Mouse (Mus musculus): ENCODE data around the gene Foxn3.
"Not testable (repeated sequence)": the region's sequence is repeated elsewhere in the genome, so short reads cannot be mapped to it uniquely, and the experiment has no call there.

Foxn3 gene

DNA sequence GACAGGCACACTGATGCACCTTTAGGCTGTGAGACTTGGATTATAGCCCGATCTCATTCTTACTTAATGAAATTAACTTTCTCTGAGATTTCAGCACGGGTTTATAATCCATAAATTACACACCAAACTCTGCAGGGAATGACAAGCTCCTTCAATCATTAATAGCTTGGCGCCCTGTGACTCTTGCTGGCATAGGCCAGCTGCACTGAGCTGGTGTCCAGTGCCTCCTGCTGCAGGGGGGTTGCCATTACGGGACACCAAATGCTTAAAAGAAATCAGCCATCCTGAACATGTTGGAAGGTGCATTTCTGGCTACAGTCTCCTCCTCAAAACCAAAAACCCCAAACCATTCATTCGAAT is 364.3 kb downstream of the Foxn3 start:
- no peak for DNase-seq (ENCODE audit: inconsistent age in 2 of 2, low spot score in 1 of 2)

DNA sequence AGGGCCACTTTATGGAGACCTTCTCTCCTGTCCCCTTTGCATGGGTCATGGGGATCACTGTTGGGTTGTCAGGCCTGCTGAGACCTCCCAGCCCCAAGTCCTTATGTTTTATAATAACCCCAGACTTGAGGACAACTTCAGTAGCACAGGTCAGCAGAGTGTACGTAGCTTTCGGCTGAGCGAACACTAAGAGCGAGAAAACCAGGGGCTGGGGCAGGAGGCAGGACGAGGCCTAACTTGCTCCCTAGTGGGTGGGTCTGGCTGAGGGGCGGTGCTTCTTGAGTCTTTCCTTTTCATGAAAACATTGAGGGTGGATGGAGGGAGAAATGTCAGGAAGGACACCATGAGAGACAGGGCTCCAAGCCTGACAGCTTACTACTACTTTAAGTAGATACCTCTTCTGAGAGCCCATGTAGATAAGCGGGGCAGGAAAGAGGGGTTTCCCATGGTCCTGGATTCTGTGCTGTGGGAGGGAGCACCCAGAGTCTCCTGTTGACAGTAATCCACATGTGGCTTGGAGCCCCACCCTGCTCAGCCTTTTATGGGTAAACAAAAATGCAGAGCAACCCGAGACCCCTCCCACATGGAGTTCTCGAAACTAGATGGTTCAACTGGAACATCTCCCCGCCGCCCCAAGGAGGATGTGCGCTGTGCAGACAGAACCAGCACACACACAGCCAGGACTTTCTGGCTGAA is 364.8 kb downstream of the Foxn3 start:
- no peak for DNase-seq (ENCODE audit: inconsistent age in 2 of 2, low spot score in 1 of 2)

DNA sequence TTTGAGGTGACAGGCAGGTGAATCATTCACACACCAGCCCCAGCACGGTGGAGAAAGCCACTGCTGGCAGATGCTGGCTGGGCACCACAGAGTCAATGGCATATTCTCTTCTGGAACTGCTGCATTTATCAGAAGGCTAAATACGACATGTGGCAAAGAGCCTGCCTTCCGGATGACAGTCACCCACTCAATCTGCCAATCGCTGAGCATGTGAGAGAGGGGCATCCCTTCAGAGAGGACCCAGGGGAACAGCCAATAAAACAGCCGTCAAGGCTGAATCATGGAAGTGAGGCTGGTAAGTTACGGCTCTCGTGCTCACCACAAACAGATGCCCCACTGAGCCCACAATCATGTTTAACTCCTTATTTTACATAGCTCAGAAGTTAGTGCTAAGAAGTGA is 366.4 kb downstream of the Foxn3 start:
- no peak for DNase-seq (ENCODE audit: inconsistent age in 2 of 2, low spot score in 1 of 2)

DNA sequence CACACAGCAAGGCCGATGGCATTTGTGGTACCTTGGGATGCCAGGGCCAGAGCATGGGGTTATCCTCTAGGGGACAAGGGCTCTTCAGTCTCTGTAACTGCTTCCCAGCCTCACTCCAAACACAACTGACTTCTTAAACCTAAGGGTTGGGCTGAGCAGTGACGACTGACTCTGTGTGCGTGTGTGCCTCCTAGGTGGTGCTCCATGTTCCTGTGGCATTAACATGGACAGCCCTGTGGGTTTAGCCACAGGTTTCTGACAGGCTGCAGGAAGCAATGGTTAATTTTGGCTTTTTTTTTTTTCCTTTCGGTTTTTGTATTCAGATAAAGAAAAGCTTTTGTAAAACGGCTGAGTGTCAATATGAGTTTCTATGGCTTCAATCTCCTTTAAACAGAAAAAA is 367.7 kb downstream of the Foxn3 start:
- no peak for DNase-seq (ENCODE audit: inconsistent age in 2 of 2, low spot score in 1 of 2)

DNA sequence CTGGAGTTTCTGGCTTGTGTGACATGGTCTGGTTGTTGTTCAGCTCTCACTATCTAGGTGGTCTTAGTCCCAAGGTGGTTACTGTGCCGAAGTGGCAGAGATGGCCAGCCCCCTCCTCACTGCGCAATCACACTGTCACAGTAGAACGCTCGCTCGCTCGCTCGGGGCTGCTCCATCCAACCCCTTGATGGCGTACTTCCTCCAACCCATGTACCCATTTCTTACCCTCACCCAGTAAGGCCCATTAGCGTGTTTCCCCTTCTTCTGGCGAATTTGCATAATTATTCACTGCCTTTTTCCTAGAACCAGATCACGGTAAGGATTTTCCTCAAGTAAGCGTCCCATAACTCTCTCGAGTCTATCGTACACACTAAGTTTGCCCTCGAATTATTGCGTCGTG is 369.3 kb downstream of the Foxn3 start:
- DNase-seq (ENCODE audit: inconsistent age in 2 of 2, low spot score in 1 of 2): not testable (repeated sequence)

DNA sequence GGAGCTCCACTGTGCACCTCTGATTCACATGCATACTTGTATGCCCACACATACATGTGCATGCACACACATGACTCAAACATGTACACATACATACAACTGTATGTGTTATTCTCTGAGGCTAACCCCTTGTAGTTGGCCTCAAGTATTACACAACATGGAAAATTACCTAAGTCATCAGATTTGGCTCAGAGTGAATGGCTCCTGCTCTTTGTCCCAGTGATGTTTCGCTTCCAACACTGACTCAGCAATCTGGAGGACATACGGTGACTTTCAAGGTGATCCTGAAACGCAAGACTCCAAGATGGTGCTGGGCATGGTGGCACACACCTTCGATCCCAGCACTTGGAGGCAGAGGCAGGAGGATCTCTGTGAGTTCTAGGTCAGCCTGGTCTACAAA is 375.7 kb downstream of the Foxn3 start:
- peak in 1 of 2 experiments; percentile 77 for DNase-seq (ENCODE audit: inconsistent age in 2 of 2, low spot score in 1 of 2)

DNA sequence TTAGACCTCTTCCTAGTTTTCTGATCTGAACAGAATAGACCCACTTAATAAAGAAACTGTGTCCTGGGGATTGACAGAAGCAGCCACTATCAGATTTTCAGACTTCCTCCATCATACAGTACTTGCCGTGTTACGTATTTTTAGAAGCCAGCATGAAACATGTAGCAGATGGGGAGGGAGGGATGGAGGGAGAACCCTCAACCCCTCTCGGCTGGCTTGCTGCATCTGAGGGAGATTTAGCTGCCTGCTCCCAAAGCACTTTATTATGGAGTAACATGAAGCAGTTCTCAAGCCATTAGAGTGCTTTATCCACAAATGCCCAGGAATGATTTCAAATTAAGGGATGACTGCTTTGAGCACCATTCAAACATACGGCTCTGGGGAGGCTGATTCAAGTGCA is 377.1 kb downstream of the Foxn3 start:
- DNase-seq (ENCODE audit: inconsistent age in 2 of 2, low spot score in 1 of 2): no peak

DNA sequence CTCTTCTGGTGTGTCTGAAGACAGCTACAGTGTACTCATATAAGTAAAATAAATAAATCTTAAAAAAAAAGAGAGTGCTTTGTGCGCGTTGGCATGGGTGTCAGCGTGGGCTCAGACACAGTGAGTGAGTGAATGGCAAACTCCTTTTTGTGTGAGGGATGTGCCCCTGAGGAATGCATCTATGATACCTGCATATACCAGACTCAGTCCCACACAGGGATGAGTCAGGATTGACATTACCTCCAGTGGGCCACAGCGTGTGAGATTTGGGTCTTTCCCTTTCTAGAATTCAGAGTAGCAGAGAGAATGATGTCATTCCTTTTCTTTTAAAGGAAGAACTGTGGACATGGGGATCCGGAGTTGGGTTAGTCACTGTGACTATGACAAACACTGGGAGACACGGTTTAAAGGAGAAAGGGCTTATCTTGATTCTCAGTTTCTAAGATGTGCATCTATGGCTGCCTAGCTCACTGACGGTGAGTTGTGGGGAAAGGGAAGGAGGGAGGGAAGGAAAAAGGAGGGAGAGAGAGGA is 380.1 kb downstream of the Foxn3 start:
- DNase-seq (ENCODE audit: inconsistent age in 2 of 2, low spot score in 1 of 2): no peak

DNA sequence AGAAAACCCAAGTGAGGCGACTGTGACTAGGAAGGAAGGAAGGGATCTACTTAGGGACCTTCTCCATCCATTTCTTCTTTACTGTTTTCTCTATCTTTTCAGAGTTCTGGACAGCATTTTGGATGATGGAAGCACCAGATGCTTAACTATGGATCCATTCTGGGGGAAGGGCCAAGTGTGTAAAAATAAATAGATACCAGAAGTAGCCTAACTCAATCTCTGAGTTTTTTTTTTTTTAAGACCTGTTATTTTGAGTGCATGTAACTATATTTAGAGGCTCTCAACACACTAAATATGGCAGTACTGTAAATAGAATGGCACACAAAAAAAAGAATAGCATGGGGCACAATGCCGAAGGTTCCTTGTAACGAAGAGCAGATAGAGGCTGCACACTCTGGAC is 381.0 kb downstream of the Foxn3 start:
- DNase-seq (ENCODE audit: inconsistent age in 2 of 2, low spot score in 1 of 2): no peak

DNA sequence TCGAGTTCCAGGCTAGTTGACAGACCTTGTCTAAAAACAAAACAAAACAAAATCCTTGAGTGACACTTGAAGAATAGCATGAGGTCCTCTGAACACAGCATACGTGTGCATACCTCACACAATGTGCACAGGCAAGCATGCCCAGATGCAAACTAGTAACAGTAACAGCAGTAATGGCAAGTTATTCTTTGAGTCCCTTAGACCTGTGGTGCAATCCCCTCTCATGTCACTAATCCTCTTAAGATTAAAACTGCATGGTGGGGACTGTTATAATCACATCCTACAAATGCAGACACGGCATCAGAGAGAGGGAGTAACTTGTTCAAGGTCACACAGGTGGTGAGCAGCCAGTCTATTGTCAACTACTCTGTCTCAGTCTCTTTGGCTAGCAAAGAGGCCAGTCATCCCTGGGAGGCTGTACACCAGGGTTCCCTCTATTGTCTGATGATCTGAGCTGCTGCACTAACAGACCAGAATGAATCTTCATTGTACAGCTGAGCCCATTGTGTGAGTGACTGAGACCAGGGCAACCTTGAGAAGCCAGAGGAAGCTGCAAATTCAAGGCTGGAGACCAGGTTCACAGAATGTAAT is 383.1 kb downstream of the Foxn3 start:
- DNase-seq (ENCODE audit: inconsistent age in 2 of 2, low spot score in 1 of 2): no peak

DNA sequence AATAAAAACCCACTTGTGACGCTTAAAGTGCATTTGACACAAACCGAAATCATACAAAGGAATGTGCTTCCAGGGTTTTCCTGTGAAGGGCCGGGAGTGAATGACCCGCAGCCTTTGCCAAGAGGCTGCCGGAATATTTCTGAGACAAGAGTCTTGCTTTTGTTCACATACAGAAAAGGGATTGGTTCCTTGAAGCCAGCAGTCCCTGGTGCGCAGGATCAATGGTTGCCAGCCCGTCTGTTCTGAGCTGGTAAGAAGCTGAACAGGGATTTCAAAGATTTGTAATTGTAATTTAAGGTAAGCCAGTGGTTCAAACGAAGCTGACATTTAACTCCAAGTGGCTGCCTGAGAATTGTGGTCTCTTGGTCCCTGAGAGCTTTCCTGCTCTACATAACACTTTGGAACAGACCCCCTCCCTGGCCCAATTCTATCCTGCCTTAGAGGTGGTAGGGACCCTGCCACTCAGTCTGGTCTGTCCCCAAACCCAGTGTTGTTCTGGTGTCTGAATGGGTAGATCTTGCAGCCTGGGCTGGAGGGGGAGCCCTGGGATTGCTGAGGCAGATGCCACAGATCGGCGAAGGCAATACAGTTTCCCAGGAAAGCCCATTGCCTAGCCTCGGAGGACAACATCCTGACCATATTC is 388.3 kb downstream of the Foxn3 start:
- DNase-seq (ENCODE audit: inconsistent age in 2 of 2, low spot score in 1 of 2): no peak

DNA sequence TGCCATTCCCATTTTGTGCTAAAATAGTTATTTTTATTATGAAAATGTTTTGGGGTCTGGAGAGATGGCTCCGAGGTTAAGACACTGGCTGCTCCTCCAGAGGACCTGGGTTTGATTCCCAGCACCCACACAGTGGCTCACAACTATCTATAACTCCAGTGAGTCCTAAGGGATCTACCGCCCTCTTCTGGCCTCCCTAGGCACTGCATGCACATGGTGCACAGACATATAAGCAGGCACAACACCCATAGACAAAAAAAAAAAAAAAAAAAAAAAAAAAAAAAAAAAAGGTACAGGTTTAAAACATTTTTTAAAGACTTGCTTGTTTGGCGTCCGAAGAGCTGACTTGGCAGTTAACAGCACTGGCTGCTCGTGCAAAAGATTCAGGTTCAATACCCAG is 391.2 kb downstream of the Foxn3 start:
- DNase-seq (ENCODE audit: inconsistent age in 2 of 2, low spot score in 1 of 2): no peak

DNA sequence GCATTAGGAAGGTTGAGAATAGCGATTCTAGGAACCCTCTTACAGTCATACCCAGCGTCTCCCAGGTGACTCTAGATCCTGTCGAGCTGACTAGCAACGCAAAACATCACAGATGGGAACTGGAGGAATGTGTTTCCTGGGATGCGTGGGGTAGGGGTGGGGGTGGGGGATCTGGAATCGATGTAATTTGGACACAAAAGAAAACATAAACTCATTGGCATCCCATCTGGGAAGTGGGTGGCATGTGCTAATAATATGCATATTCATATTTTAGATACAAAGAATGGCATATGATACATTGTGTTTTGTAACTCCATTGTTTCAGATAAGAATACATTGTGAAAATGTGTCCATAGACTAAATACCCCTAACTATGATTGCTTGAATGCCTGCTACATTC is 393.5 kb downstream of the Foxn3 start:
- no peak for DNase-seq (ENCODE audit: inconsistent age in 2 of 2, low spot score in 1 of 2)

DNA sequence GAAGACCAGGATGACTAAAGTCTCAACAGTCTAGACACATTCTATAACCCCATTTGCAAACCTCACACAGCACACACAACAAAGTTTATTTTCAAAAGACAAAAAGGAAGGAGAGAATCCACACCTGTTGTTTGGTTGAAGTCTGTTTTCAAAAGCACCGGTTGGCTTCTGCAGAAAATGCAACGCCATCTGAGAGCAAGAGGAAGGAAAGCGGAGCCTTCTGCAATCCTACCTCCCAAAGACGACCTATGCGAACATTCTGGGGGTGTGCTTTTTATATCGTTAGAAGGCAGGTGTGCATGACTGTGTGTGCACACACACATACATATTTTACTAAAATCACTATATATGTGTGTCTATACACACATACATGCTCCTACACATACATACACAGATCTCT is 397.3 kb downstream of the Foxn3 start:
- DNase-seq (ENCODE audit: inconsistent age in 2 of 2, low spot score in 1 of 2): no peak

DNA sequence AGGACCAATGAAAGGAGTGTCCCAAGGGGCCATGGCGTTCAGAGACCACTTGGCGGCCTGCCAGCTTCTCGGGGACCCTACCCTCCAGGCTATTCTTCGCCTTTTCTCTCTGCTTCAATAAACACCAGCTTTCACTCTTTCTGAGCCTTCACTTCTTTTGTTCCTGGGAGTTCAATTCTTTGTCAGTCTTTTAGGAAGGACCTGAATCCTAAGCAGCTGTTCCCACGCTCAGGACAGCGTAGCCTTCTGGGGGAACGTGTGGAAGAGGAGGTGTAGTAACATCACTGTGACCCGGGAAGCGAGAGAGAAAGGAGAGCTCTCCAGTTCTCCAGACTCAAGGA is 400.1 kb downstream of the Foxn3 start:
- no peak for DNase-seq (ENCODE audit: inconsistent age in 2 of 2, low spot score in 1 of 2)

DNA sequence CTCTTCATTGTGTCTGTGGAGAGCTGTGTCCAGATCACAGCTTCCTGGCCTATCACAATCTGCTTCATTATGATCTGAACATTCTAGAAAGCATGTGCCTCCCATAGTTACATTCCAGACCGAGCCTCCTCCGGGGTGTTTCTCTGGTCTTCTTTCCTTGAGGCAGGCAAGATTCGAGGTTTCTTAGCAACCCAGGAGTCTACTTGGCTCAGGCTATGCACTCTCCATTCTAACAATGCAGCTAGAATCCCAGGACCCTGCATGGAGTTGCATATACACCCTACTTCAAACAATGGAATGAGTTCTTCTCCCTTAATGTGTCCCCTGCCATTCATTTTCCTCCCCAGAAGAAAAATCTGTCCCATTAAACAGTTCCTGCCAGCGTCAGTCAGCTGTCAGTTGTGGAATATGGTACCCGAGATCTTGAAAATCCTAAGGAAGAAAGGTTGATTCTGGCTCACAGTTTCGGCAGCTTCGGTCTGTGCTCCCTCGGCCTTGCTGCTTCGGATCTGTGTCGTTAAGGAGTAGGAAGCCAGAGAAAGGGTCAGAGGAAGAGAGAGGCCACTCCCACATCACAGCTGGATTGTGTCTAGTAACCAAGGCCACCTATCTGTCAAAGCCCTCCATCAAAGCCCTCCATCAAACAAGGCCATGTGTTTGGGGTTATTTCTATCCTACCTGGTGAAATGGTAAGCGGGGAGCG is 400.6 kb downstream of the Foxn3 start:
- no peak for DNase-seq (ENCODE audit: inconsistent age in 2 of 2, low spot score in 1 of 2)

DNA sequence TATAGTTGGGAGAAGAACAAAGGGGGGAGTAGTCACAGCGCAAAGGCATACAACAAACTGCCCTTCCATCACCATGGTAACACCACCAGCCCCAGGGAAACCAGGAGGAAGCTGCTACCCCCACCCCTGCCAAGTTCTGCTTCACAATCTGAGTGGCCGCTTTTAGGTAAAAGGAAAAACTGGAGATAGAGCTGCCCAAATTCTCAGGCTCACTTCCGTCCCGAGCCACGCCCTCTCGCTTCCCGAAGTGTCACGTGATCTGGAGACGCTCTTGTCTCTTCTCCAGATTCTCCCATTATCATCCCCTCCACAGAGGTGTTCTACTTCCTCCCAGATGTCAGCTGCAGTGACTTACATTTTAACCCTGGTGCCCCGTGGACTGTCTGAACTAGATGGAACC is 401.2 kb downstream of the Foxn3 start:
- no peak for DNase-seq (ENCODE audit: inconsistent age in 2 of 2, low spot score in 1 of 2)

DNA sequence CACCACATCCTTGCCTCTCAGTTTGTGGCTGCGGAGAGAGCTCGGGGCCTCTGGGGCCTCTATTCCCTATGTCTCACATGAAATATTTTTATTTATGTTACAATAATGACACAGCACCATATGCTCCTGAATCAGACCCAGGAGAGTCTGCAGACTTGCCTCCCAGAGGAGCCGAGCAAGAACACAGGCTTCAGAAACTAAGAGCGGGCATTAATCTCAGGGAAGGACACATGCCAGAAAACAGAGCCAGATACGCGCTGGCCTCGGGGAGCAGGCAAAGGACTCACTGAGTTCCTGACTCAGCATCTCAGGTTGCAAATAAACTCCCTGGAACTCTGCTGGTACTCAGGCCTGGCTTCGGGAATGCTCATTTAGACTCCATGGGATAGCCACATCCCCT is 403.3 kb downstream of the Foxn3 start:
- peak; percentile 78 to 91 for DNase-seq (ENCODE audit: inconsistent age in 2 of 2, low spot score in 1 of 2)

DNA sequence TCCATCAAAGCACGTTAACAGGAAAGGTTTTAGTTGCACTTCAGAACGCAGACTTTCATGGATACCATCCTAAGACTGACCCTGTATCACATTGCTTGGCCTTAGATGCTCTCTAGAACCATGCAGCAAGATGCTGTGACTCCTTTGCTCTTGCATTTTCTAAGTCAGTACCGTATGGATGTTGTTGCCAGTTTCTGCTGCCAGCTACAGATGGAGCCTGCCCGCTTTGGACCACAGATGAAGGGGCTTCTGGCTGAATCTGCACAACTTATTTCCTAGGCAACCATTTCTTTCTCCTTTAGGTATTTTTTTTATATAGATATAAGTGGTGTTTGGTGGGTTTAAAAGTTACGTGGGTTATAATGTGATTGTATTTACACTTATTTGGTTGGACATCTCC is 407.5 kb downstream of the Foxn3 start:
- DNase-seq (ENCODE audit: inconsistent age in 2 of 2, low spot score in 1 of 2): no peak

DNA sequence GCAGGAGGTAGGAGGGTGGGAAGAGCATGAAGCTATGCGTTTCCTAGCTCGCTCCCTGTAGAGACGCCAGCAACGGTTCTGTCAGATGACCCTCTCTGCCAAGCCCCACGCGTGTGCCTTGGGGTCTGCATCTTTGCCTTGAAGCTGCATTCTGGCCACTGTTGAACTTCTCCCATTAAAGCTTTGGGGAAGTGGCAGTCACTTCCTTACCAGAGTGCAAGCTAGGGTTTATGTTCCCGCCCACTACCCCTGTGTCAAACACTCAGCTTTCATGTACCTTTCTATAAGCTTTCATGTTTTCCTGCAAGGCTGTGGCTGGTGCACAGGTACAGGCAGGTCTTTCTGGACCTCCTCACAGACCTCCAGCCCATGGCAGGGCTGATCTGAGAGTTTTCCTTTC is 409.2 kb downstream of the Foxn3 start:
- DNase-seq (ENCODE audit: inconsistent age in 2 of 2, low spot score in 1 of 2): no peak

DNA sequence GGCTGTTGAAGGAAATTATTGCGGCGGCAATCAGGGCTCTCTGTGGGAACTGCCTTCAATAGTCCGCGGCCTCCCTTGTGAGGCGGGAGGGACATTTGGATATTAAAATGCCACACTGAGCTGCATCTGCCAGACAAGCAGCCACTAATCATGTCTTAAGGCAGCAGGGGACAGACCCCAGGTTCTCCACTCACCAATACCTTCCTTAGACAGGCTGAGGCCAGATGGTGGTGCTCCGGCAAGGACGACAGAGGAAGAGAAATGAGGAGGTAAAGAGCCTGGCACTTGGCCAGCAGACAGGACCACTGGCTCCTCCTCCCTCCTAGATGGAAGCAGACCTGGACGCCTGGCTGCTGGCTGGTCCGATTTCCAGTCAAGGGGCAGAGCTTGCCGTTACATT is 409.7 kb downstream of the Foxn3 start:
- DNase-seq (ENCODE audit: inconsistent age in 2 of 2, low spot score in 1 of 2): no peak

DNA sequence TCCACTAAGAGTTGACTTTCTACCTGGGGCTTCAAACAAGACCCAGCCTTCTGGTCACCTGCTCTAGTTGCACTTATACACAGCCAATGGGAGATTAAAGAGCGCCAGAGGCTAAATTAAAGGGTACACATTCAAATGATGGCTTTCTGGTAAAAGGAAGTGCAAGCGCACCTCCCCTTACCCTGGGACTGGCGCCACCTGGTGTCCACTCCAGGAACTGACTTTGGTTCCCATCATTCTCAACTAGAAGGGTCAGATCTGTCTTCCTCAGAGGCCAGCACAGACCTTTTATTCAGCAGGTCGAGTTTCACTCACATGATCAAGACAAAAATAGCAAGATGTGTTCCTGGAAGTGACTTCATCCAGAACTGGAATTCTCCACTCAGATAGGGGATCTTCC is 413.3 kb downstream of the Foxn3 start:
- DNase-seq (ENCODE audit: inconsistent age in 2 of 2, low spot score in 1 of 2): peak; percentile 40 to 85

Data from adrenal gland, adult (tissue).